Comparison of ENCODE assay signal across 26 mouse cellular contexts in genomic region chr1:144774394-144774793, GRCm38 (mm10). TPM values are rescaled to one million over a fixed set of nuclear protein-coding genes. Genes with fewer than 3 reads are reported as not detected.
DNase-seq lines count a peak whose midpoint lies in the region; ATAC-seq and TF ChIP-seq lines count a peak whose summit lies in the region.
"Had no signal": no experiment of that assay in that cellular context is flagged by ENCODE, and none has a peak within 500 bp of the region (broad histone marks: within the 10 kb centered on the region; RNA-seq: fewer than 3 reads in every experiment).

No protein-coding gene starts in this region.

- 37% methylated on average over 1 of the region's 1 CpGs for WGBS in liver, postnatal 0 days (ENCODE audit: insufficient replicate concordance)

- H3K27ac ChIP-seq in CH12.LX (ENCODE audit: insufficient read depth, low read depth), result no peak overlapping the region
- H3K27ac ChIP-seq in liver, postnatal 0 days (ENCODE audit: low read depth), result no peak overlapping the region
- H3K27ac ChIP-seq: embryonic facial prominence, embryonic 10.5 days; forebrain, embryonic 10.5 days; heart, adult 2 months; hindbrain, embryonic 12.5 days; kidney, embryonic 15.5 days; limb, embryonic 12.5 days had no signal

- ATAC-seq in liver, postnatal 0 days, result no peak
- no peak for ATAC-seq in activated CD4-positive, CD25-positive, alpha-beta regulatory T cell, adult 4 months
- ATAC-seq: forebrain, embryonic 16.5 days; intestine, postnatal 0 days; Patski had no signal

- TF ChIP-seq RAD21 in CH12.LX (IDR thresholded peaks at IDR 0.05; ENCODE audit: low read depth, low read length), result no peak

- TF ChIP-seq EP300 in CH12.LX (IDR thresholded peaks at IDR 0.05; ENCODE audit: low read length), result no peak
- no peak for TF ChIP-seq EP300 in liver, postnatal 0 days (IDR thresholded peaks at IDR 0.05; ENCODE audit: low read depth)

- H3K27me3 ChIP-seq in CH12.LX (replicated peaks), result no peaks in the 10 kb centered on the region
- no peaks in the 10 kb centered on the region for H3K27me3 ChIP-seq in liver, postnatal 0 days (ENCODE audit: insufficient read depth, low read length)
- H3K27me3 ChIP-seq: hindbrain, embryonic 12.5 days; kidney, embryonic 15.5 days; limb, embryonic 12.5 days; Patski had no signal

- intact Hi-C loops in left cerebral cortex, postnatal 25 days (cut with DNase I), result no loop called here

- peak overlapping the region in 1 of 3 experiments; percentile 43 for H3K4me3 ChIP-seq in CH12.LX (replicated peaks in 1 of 3; ENCODE audit: low read depth in 2 of 3, low read length in 2 of 3, poor library complexity in 1 of 3)
- H3K4me3 ChIP-seq in liver, postnatal 0 days (ENCODE audit: low read depth, low read length), result peak overlapping the region; percentile 39
- H3K4me3 ChIP-seq: embryonic facial prominence, embryonic 10.5 days; forebrain, embryonic 10.5 days; heart, adult 2 months; hindbrain, embryonic 12.5 days; kidney, embryonic 15.5 days; limb, embryonic 12.5 days had no signal

- no peak overlapping the region for H3K9ac ChIP-seq in CH12.LX (ENCODE audit: insufficient read depth, low read depth)
- H3K9ac ChIP-seq in liver, postnatal 0 days (replicated peaks), result no peak overlapping the region
- H3K9ac ChIP-seq: hindbrain, embryonic 12.5 days; kidney, embryonic 15.5 days; limb, embryonic 12.5 days had no signal

- no peak for TF ChIP-seq POLR2A in CH12.LX (IDR thresholded peaks at IDR 0.05; ENCODE audit: low read depth, low read length)

- in situ Hi-C loops in CH12.LX (cut with MboI; ENCODE audit: low pct_ligation_motif_present, low pct_unique_long_range_greater_than_20kb, low sequenced_read_pairs), result no loop called here

- H3K79me2 ChIP-seq in CH12.LX (replicated peaks; ENCODE audit: control insufficient read depth, extremely low read depth, insufficient read depth, poor library complexity, severe bottlenecking), result no peaks in the 10 kb centered on the region

- no peaks in the 10 kb centered on the region for H3K36me3 ChIP-seq in CH12.LX (replicated peaks in 1 of 2; ENCODE audit: control insufficient read depth in 1 of 2, insufficient read depth in 1 of 2, low read length in 1 of 2)
- no peaks in the 10 kb centered on the region for H3K36me3 ChIP-seq in liver, postnatal 0 days (replicated peaks; ENCODE audit: insufficient read depth, low read length)
- H3K36me3 ChIP-seq: embryonic facial prominence, embryonic 10.5 days; forebrain, embryonic 10.5 days; hindbrain, embryonic 12.5 days; kidney, embryonic 15.5 days; limb, embryonic 12.5 days had no signal

- no peak for TF ChIP-seq CTCF in CH12.LX (conservative IDR thresholded peaks at IDR 0.05 in 1 of 2, IDR thresholded peaks at IDR 0.05 in 1 of 2; ENCODE audit: low read depth in 2 of 2, low read length in 2 of 2)
- TF ChIP-seq CTCF in liver, postnatal 0 days (IDR thresholded peaks at IDR 0.05; ENCODE audit: low read depth), result no peak

- peaks cover 0 to 7% of the 10 kb centered on the region in 2 experiments; a peak in 1 of 4 replicates for H3K4me1 ChIP-seq in CH12.LX (ENCODE audit: control insufficient read depth in 1 of 2, insufficient read depth in 2 of 2)
- no peaks in the 10 kb centered on the region for H3K4me1 ChIP-seq in liver, postnatal 0 days (ENCODE audit: insufficient read depth)
- H3K4me1 ChIP-seq: embryonic facial prominence, embryonic 10.5 days; forebrain, embryonic 10.5 days; hindbrain, embryonic 12.5 days; kidney, embryonic 15.5 days; limb, embryonic 12.5 days had no signal

- no peaks in the 10 kb centered on the region for H3K9me3 ChIP-seq in CH12.LX (replicated peaks; ENCODE audit: low read length)
- no peaks in the 10 kb centered on the region for H3K9me3 ChIP-seq in liver, postnatal 0 days (ENCODE audit: low read length)
- H3K9me3 ChIP-seq: embryonic facial prominence, embryonic 10.5 days; forebrain, embryonic 10.5 days; hindbrain, embryonic 12.5 days; kidney, embryonic 15.5 days; limb, embryonic 12.5 days had no signal

- peak; percentile 74 for DNase-seq in 416B (ENCODE audit: low read depth)
- peak; percentile 6 for DNase-seq in CH12.LX (ENCODE audit: extremely low read depth)
- DNase-seq in brain, adult 2 months (ENCODE audit: low read depth, low spot score), result peak; percentile 6
- DNase-seq in liver, postnatal 0 days, result no peak
- no peak for DNase-seq in frontal cortex, postnatal 14 days (ENCODE audit: low spot score in 2 of 2)
- no peak for DNase-seq in left cerebral cortex, postnatal 25 days (ENCODE audit: low spot score in 2 of 2)
- DNase-seq: adrenal gland, postnatal 10 days; cerebellum, adult 11 months; cerebellum, adult 9-11 months; gastrocnemius, postnatal 36 days; heart, adult 2 months; lung, adult 18-20 months; lung, postnatal 14 days; midbrain, embryonic 14.5 days; thymus, postnatal 14 days had no signal

- dilution Hi-C loops in CH12.LX (cut with MboI; ENCODE audit: extremely low pct_ligation_motif_present, extremely low pct_unique_long_range_greater_than_20kb, low sequenced_read_pairs), result no loop called here

- H3K4me2 ChIP-seq in CH12.LX (ENCODE audit: insufficient read depth, low read depth, poor library complexity, severe bottlenecking), result no peak overlapping the region
- H3K4me2 ChIP-seq in liver, postnatal 0 days (ENCODE audit: low read depth, low read length), result peak overlapping the region; percentile 50
- H3K4me2 ChIP-seq: hindbrain, embryonic 12.5 days; kidney, embryonic 15.5 days; limb, embryonic 12.5 days had no signal

TF ChIP-seq in CH12.LX, 34 proteins besides CTCF, POLR2A, EP300 and RAD21:
- TF ChIP-seq ZNF384 (IDR thresholded peaks at IDR 0.05; ENCODE audit: low read depth, low read length) (no peak), HCFC1 (IDR thresholded peaks at IDR 0.05; ENCODE audit: low read depth, low read length) (no peak), ZKSCAN1 (IDR thresholded peaks at IDR 0.05; ENCODE audit: borderline replicate concordance, low read depth, low read length) (no peak), NRF1 (IDR thresholded peaks at IDR 0.05; ENCODE audit: low read depth, low read length) (no peak), ELF1 (IDR thresholded peaks at IDR 0.05; ENCODE audit: low read depth, low read length) (no peak), ZC3H11A (IDR thresholded peaks at IDR 0.05; ENCODE audit: low read depth, low read length) (no peak), MYC (IDR thresholded peaks at IDR 0.05; ENCODE audit: low read depth, low read length) (no peak), IRF4 (IDR thresholded peaks at IDR 0.05; ENCODE audit: low read depth, low read length) (no peak), MAFK (IDR thresholded peaks at IDR 0.05; ENCODE audit: insufficient replicate concordance, low read length) (no peak), MAX (IDR thresholded peaks at IDR 0.05; ENCODE audit: low read length) (no peak), NELFE (IDR thresholded peaks at IDR 0.05; ENCODE audit: low read depth, low read length) (no peak), BHLHE40 (IDR thresholded peaks at IDR 0.05; ENCODE audit: low read depth, low read length) (no peak), PAX5 (IDR thresholded peaks at IDR 0.05; ENCODE audit: low read length) (no peak), JUND (conservative IDR thresholded peaks at IDR 0.05; ENCODE audit: low read depth, low read length) (no peak), ETS1 (conservative IDR thresholded peaks at IDR 0.05; ENCODE audit: low read depth, low read length) (no peak), MEF2A (IDR thresholded peaks at IDR 0.05; ENCODE audit: borderline replicate concordance, low read depth, low read length) (no peak)
TF ChIP-seq in CH12.LX: peak in this region for 0.

RNA-seq across cellular contexts. Expression of gene Rgs18, which starts 0.8 kb away (rescaled TPM):
- total RNA-seq in CH12.LX (2012; rRNA removed), result 0.38 and 0.80 TPM in 2 replicates
- total RNA-seq in CH12.LX (2014; rRNA removed), result 15.1 and 20.5 TPM in 2 replicates
- polyA plus RNA-seq in CH12.LX (2012; ENCODE audit: insufficient read length, low read depth), result 4.9 and 5.8 TPM in 2 replicates
- polyA plus RNA-seq in liver, postnatal 0 days (2015; fragmentation: Nextera tagmentation; extraction: Ambion mirVana), result 23.2 and 24.9 TPM in 2 replicates
- under 1 TPM; 0.16 to 0.28 TPM for total RNA-seq in left cerebral cortex, postnatal 25 days (2021)
- not detected for polyA plus RNA-seq in activated CD4-positive, CD25-positive, alpha-beta regulatory T cell, adult 4 months (2017; shearing (Covaris generic))
- polyA plus RNA-seq: cortical plate, adult 2 months; Patski; small intestine, adult 2 months had no signal

Comparison
In these comparisons a context has a peak if more than half of its experiments do, and no peak if none do; other contexts are left out.
1. DNase-seq: peak in 416B (single experiment), CH12.LX (single experiment) and brain, adult 2 months (single experiment); none in liver, postnatal 0 days (single experiment), frontal cortex, postnatal 14 days (0 of 2) and left cerebral cortex, postnatal 25 days (0 of 2).